Mouse (Mus musculus): ENCODE results near the gene Urm1. TPM values are rescaled to one million over a fixed set of nuclear protein-coding genes. Genes with fewer than 3 reads are reported as not detected.

Urm1 gene
- total and polyA plus RNA-seq, 2 experiments: 8.1 to 26.6 TPM

DNA sequence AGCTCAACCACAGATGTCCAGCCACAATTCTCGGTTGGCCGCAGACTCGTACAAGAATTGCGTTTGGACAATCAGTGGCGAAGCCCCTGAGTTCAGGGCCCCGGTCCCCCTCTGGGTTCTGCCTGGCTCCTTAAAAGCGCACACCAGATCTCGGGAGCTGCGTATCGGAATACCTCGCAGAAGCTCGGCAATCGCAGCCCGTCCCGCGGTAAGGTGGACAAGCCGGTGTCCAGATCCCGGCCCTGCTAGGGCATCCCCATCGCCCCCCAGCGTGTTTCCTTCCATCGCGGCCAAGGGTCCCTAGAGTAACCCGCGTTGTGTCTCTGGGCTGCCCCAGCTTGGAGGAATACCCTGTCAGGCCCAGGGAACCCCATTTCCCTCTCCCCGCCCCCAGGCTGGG lies 25.8 kb downstream of the Urm1 start:
- no peak overlapping the region for H3K9ac ChIP-seq (ENCODE audit: low read depth, low read length)
- no peak for DNase-seq (ENCODE audit: extremely low read depth, low read depth, low spot score)
- TF ChIP-seq CTCF (IDR thresholded peaks at IDR 0.05; ENCODE audit: low read depth, low read length): no peak
- TF ChIP-seq POLR2A (IDR thresholded peaks at IDR 0.05; ENCODE audit: extremely low read depth, insufficient read depth, low read length): no peak
- no peaks in the 10 kb centered on the region for H3K4me1 ChIP-seq (ENCODE audit: control insufficient read depth, insufficient read depth, low read length)
- H3K27me3 ChIP-seq (ENCODE audit: control insufficient read depth, insufficient read depth, low read length): no peaks in the 10 kb centered on the region; the same call in 1 of the 2 replicates
- no peak overlapping the region for H3K4me3 ChIP-seq (ENCODE audit: insufficient read depth, low read depth, low read length)
- peaks cover 4% of the 10 kb centered on the region; the same call in 1 of the 2 replicates for H3K36me3 ChIP-seq (ENCODE audit: control insufficient read depth, insufficient read depth, low read length)
- 71% methylated on average over 25 of the region's 25 CpGs for WGBS
- no peak overlapping the region for H3K27ac ChIP-seq (replicated peaks; ENCODE audit: insufficient read depth, low read depth, low read length)
- no peaks in the 10 kb centered on the region for H3K79me2 ChIP-seq (ENCODE audit: control insufficient read depth, insufficient read depth, low read length)

DNA sequence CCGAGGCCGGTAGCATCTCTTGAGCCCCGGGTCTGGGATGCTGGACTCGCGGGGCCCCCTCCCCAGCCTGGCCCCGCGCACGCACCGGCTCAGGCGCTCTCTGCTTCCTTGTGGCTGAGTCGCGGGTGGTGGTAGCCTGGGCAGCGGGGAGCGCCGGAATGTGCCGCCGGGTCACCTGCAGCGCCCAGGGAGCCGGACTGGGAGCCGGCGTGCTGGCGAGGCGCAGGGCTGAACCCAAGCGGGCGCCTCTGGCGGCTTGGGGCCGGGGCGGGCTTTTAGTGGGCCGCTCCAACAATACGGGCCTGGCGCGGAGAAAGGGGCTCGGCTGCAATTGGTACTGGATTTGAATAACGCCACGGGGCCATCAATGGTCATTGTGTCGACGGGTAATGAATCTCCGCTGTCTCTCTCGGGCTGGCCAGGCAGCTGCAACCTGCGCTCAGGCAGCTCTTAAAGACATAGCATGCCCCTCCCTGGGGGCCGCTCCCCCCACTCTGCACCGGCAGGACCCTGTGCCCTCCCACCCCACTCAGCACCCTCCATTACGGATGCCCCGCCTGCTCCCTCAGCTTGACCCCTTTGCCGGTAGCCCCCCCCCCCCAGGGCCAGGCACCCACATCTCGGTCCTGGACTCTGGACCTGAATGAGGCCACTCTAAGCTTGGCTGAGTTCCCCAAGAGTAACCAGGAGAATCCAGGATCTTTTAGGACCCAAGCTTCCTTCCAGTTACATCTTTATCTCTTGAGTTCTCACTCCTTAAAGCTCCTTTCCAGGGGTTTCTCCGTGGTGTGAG lies 26.4 kb downstream of the Urm1 start:
- Histone ChIP-seq H3K4me3 (ENCODE audit: insufficient read depth, low read depth, low read length) (no peak overlapping the region), H3K36me3 (ENCODE audit: control insufficient read depth, insufficient read depth, low read length) (peaks cover 4% of the 10 kb centered on the region; the same call in 1 of the 2 replicates), H3K27ac (replicated peaks; ENCODE audit: insufficient read depth, low read depth, low read length) (no peak overlapping the region), H3K9ac (ENCODE audit: low read depth, low read length) (no peak overlapping the region), H3K79me2 (ENCODE audit: control insufficient read depth, insufficient read depth, low read length) (no peaks in the 10 kb centered on the region), H3K4me1 (ENCODE audit: control insufficient read depth, insufficient read depth, low read length) (no peaks in the 10 kb centered on the region), H3K27me3 (ENCODE audit: control insufficient read depth, insufficient read depth, low read length) (no peaks in the 10 kb centered on the region; the same call in 1 of the 2 replicates)
- 40% methylated on average over 47 of the region's 47 CpGs for WGBS
- TF ChIP-seq POLR2A (IDR thresholded peaks at IDR 0.05; ENCODE audit: extremely low read depth, insufficient read depth, low read length): no peak
- TF ChIP-seq CTCF (IDR thresholded peaks at IDR 0.05; ENCODE audit: low read depth, low read length): no peak
- DNase-seq (ENCODE audit: extremely low read depth, low read depth, low spot score): no peak

GRCm38 (mm10) chr2:29846911-29847310 lies 27.0 kb downstream of the Urm1 start:
- no peak for TF ChIP-seq CTCF (IDR thresholded peaks at IDR 0.05; ENCODE audit: low read depth, low read length)
- Histone ChIP-seq H3K4me3 (ENCODE audit: insufficient read depth, low read depth, low read length) (no peak overlapping the region), H3K79me2 (ENCODE audit: control insufficient read depth, insufficient read depth, low read length) (no peaks in the 10 kb centered on the region), H3K36me3 (ENCODE audit: control insufficient read depth, insufficient read depth, low read length) (peaks cover 3% of the 10 kb centered on the region; the same call in 1 of the 2 replicates), H3K27ac (replicated peaks; ENCODE audit: insufficient read depth, low read depth, low read length) (no peak overlapping the region), H3K27me3 (ENCODE audit: control insufficient read depth, insufficient read depth, low read length) (no peaks in the 10 kb centered on the region; the same call in 1 of the 2 replicates), H3K9ac (ENCODE audit: low read depth, low read length) (no peak overlapping the region), H3K4me1 (ENCODE audit: control insufficient read depth, insufficient read depth, low read length) (no peaks in the 10 kb centered on the region)
- 65% methylated on average over 3 of the region's 3 CpGs for WGBS
- no peak for DNase-seq (ENCODE audit: extremely low read depth, low read depth, low spot score)

DNA sequence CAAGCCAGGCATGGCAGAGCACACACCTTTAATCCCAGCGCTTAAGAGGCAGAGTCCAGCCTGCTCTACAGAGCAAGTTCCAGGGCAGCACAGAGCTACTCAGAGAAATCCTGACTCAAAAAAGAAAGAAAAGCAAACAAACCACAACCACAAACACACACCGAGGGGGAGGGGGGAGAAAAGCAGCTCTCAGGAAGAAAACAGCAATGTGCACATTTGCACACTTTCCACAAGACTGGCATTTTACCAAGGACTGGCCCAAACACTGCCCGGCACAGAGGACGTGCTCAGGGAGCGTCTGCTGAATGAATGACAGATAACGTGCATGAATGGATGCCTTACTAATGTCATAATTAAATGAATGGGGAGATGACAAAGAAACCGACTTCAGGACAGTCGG lies 29.2 kb downstream of the Urm1 start:
- Histone ChIP-seq H3K36me3 (ENCODE audit: control insufficient read depth, insufficient read depth, low read length) (no peaks in the 10 kb centered on the region; the same call in 1 of the 2 replicates), H3K4me3 (ENCODE audit: insufficient read depth, low read depth, low read length) (no peak overlapping the region), H3K9ac (ENCODE audit: low read depth, low read length) (no peak overlapping the region), H3K4me1 (ENCODE audit: control insufficient read depth, insufficient read depth, low read length) (no peaks in the 10 kb centered on the region), H3K27ac (replicated peaks; ENCODE audit: insufficient read depth, low read depth, low read length) (no peak overlapping the region), H3K79me2 (ENCODE audit: control insufficient read depth, insufficient read depth, low read length) (no peaks in the 10 kb centered on the region), H3K27me3 (ENCODE audit: control insufficient read depth, insufficient read depth, low read length) (no peaks in the 10 kb centered on the region; the same call in 1 of the 2 replicates)
- no peak for TF ChIP-seq POLR2A (IDR thresholded peaks at IDR 0.05; ENCODE audit: extremely low read depth, insufficient read depth, low read length)
- TF ChIP-seq CTCF (IDR thresholded peaks at IDR 0.05; ENCODE audit: low read depth, low read length): no peak
- DNase-seq (ENCODE audit: extremely low read depth, low read depth, low spot score): no peak
- 57% methylated on average over 8 of the region's 8 CpGs for WGBS

DNA sequence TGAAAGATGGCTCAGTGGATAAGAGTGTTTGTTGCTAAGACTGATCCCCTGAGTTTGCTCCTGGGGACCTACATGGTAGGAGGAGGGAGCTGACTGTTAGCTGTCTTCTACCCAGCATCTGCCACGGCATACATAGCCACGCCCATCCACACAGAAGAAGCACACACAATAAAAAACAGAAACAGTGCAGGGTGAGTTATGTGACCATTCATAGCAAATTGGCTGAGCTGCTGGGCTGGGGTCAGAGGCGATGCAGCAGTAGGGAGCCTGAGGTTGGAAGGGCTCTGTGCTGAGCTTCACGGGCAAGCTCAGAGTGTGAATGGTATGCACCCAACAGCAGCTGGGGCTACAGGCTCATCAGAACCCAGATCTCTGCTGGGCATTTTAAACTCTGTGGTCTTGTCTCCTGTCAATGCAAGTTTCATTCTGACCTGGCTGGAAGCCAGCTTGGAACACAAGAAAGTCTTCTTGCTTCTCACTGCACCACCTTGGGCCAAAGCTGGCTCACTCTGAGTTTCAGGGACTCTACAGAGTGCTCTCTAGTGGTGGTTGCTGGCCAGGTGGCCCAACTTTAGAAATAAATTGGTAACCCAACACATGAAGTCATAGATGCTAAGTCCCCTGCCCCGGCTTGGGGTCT lies 30.1 kb downstream of the Urm1 start:
- TF ChIP-seq CTCF (IDR thresholded peaks at IDR 0.05; ENCODE audit: low read depth, low read length) (no peak), POLR2A (IDR thresholded peaks at IDR 0.05; ENCODE audit: extremely low read depth, insufficient read depth, low read length) (no peak)
- 69% methylated on average over 5 of the region's 5 CpGs for WGBS
- Histone ChIP-seq H3K27me3 (ENCODE audit: control insufficient read depth, insufficient read depth, low read length) (no peaks in the 10 kb centered on the region; the same call in 1 of the 2 replicates), H3K79me2 (ENCODE audit: control insufficient read depth, insufficient read depth, low read length) (no peaks in the 10 kb centered on the region), H3K27ac (replicated peaks; ENCODE audit: insufficient read depth, low read depth, low read length) (no peak overlapping the region), H3K9ac (ENCODE audit: low read depth, low read length) (no peak overlapping the region), H3K36me3 (ENCODE audit: control insufficient read depth, insufficient read depth, low read length) (no peaks in the 10 kb centered on the region), H3K4me1 (ENCODE audit: control insufficient read depth, insufficient read depth, low read length) (no peaks in the 10 kb centered on the region), H3K4me3 (ENCODE audit: insufficient read depth, low read depth, low read length) (no peak overlapping the region)
- DNase-seq (ENCODE audit: extremely low read depth, low read depth, low spot score): no peak

Measured in liver, adult 2 months (tissue).